Mouse (Mus musculus): Measurements from ENCODE around the gene Akap6.

The Akap6 gene

DNA sequence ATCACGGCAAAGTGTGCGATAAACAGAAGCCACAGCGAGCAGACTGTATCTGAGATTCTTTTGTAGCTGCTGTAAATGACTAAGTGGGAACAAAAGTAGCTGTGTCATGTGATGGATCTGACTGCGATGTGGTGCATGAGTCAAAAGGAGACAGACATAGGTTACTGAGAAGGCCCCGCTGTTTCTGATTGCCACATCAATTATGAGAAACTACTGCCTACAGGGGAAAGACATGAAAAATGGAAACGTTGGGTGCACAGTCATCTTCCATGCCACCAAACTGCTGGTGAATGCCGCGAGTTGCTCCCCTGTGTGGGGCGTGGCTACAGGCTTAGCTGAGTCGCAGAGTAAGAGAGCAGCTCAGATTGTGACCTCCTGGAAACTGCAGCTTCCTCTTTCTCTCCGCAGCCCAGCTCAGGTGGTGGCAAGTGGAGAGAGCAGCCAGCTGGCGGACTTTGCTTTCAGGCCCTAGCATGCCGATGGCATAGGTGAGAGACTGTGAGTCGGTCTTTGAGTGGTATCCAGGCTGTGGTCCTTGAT lies 83.8 kb downstream of the Akap6 start:
- peak; percentile 63 for DNase-seq (ENCODE audit: low spot score)

DNA sequence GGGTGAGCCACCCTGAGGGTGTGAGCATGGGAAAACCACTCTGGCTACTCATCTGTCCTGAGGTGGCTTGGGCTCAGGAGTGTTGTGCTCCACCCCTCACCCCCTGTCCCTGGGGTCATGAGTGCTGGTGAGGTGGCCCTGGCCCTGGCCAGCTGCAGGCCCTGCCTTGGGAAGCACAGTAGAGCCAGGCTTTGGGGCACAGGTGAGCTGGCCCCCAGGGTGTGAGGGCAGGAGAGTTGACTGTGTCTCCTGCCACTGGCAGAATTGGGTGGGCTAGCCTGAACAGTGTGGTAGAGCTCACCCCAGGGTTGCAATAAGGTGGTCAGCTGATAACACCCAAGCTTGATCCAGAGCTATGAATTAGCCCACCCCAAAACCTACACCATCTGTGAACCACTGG lies 86.0 kb downstream of the Akap6 start:
- no peak for DNase-seq (ENCODE audit: low spot score)

DNA sequence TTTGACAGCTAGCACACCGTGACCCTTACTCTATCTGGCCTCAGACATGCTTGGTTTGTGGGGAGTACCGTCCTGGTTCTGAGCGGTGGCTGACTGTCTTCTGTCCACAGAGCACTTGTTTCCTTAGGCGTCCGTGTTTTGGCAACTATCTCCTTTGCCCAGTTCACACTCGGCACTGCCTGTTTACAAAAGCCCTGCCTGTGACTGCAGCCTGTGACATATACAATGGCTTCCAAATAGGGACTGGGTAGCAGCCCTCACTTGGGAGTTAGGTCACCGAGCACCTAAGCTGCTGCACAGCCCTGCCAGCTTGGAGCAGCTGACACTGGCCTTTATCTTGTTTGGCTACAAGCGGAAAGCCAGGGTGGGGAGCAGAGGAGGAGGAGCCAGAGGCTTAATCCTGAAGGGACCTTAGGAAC lies 91.2 kb downstream of the Akap6 start:
- peak; percentile 45 for DNase-seq (ENCODE audit: low spot score)

GRCm38 (mm10) chr12:52794131-52794530 lies 94.9 kb downstream of the Akap6 start:
- no peak for DNase-seq (ENCODE audit: low spot score)

GRCm38 (mm10) chr12:52795551-52796470 lies 96.6 kb downstream of the Akap6 start:
- no peak for DNase-seq (ENCODE audit: low spot score)

DNA sequence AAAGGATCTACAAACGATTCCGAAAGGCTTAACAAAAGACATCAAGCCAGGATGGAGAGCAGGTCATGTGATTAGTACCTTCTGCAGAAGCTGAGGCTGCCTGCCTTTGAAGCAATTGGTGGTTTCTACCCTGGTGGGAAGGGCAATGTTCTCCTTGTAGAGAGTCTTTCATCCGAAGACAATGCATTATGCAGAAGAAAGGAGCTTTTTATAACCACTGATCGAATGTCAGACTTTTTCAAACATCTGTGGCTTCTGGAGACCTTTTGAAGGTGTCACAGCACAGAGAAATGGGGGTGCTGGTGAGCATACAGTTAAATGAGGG lies 97.2 kb downstream of the Akap6 start:
- DNase-seq (ENCODE audit: low spot score), result no peak

GRCm38 (mm10) chr12:52799717-52800116 lies 100.5 kb downstream of the Akap6 start:
- no peak for DNase-seq (ENCODE audit: low spot score)

- no peak for DNase-seq (ENCODE audit: low spot score)
These were observed 107.1 kb downstream of the Akap6 start for GRCm38 (mm10) chr12:52806273-52806672.

DNA sequence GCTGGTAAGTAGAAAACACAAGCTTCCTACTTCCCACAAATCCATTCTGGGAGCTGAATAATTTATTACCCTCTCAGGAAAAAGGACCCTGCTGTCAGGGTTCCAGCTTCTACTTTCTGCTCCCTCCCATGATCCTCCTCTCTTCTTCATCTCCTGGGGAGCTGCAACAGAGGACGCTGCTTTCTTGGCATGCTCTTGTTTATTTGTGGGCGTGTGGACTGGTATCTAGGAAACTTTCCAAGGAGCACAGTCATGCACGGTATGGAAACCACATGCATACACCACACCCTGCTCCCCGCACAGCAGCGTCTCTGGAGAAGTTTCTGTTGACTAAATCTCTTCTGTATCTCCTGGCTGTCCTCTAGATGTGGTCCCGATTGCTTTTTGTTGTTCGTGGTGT lies 119.4 kb downstream of the Akap6 start:
- DNase-seq (ENCODE audit: low spot score), result no peak

DNA sequence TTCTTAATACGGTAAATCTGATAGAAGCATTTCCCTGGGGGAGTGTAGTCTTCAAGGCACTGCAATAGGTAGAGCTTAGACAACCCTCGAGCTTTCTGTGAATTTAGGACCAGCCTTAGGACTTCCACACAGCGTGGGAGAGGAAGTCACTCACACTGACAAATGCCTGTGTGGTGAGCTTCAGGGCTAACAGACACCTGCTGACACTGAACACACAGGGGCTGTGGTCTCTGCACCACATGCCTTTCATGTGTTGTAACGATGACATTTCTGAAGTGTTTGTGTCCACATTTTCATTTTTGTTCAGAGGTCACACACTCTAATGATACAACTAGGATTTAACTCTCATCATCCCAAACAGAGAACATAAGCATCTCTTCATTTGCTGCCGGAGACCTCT lies 125.6 kb downstream of the Akap6 start:
- no peak for DNase-seq (ENCODE audit: low spot score)

GRCm38 (mm10) chr12:52828944-52829736 lies 130.0 kb downstream of the Akap6 start:
- DNase-seq (ENCODE audit: low spot score), result no peak

DNA sequence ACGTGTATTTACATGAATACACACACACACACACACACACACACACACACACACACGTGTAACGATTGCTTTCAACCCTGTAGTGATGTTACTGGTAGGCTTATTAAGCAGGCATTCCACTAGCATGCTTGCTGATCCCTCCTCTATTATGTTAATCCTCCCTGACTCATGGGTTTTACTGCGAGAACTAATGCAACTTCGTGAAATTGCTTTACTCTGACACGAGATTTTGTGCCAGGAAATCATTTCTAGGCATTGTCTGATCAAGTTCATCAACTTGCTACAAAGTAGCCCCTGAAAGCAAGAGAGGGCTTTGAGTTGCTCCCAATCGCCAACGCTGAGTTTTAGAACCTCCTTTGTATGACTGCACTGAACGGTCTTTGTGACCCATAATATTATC lies 132.6 kb downstream of the Akap6 start:
- DNase-seq (ENCODE audit: low spot score), result no peak

GRCm38 (mm10) chr12:52832230-52832629 lies 133.0 kb downstream of the Akap6 start:
- DNase-seq (ENCODE audit: low spot score), result peak; percentile 97

DNA sequence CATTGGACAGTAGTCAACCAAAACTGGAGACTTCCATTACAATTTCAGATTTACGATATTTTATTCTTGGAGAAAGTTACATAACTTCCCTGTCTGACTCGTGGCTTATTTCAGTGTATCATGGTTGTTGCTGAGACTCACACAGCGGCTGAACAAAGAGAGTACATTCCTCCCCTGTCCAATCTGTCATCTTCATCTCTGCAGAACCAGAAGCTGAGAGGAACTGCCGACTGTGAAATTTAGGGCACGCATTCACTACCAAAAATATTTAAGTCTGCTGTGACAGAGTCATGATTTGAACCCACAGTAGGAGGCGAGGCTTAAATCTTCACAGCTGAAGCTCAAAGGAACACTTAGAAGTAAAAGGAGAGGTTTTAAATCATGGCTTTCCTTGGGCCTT lies 134.0 kb downstream of the Akap6 start:
- DNase-seq (ENCODE audit: low spot score), result no peak

DNA sequence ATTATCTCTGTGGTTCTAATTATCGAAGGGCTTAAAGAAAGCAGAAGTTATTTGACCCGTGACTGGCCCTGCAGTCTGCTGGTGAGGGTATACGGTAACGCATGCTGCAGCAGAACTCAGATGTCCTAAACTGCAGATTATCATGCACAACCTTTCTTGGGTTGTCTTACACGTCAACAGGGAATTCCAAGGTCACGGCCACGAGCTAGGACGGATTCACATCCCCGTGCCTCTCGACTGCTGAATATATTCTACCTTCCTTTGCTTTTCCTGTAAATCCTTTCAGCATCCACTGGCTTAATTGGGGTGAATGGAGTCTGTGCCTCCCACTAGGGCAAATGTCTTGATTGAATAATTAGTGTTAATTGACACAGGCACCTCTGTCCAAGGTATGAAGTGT lies 134.9 kb downstream of the Akap6 start:
- DNase-seq (ENCODE audit: low spot score), result peak; percentile 35

DNA sequence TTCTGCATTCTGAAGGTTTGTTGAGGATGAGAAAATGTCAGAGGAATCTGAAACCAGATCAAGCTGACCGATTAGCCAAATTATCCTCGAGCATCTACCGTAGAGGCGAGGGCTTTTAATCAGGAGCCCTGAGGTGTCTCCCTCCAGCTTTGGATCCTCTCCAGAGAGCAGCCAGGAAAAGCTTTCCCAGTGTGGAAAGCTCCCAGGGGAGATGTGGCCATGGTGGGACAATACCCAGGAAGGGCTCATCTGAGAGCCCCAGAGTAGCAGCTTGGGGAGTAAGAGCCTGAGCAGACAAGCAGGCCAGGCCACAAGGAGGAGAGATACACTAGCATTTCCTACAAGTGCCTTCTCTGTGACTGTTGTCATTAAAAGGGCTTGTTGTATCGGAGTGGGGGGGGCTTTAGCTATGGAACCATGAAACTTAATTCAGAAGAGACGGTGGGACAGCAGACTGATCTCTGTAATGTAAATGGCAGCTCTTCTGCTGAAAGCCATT lies 135.6 kb downstream of the Akap6 start:
- no peak for DNase-seq (ENCODE audit: low spot score)

- DNase-seq (ENCODE audit: low spot score), result peak; percentile 85
These were observed 136.1 kb downstream of the Akap6 start for GRCm38 (mm10) chr12:52835291-52835742.

GRCm38 (mm10) chr12:52835914-52836546 lies 136.8 kb downstream of the Akap6 start:
- peak; percentile 42 for DNase-seq (ENCODE audit: low spot score)

DNA sequence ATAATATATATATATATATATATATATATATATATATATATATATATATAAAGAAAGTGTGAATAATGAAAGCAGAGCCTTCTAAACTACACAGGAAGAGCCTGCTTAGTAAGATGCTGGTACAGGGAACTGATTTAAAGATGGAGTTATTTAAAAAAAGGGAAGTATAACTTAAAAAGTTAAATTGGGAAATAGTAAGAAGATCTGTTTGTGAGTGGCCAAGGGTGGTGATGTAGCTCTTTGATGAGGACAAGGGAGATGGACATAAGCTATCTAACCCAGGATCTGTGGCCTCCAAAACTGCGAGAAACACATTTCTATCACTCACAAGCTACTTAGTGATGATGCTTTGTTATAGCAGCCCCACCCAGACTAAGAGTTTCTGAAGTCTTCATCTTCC lies 146.8 kb downstream of the Akap6 start:
- no peak for DNase-seq (ENCODE audit: low spot score)

DNA sequence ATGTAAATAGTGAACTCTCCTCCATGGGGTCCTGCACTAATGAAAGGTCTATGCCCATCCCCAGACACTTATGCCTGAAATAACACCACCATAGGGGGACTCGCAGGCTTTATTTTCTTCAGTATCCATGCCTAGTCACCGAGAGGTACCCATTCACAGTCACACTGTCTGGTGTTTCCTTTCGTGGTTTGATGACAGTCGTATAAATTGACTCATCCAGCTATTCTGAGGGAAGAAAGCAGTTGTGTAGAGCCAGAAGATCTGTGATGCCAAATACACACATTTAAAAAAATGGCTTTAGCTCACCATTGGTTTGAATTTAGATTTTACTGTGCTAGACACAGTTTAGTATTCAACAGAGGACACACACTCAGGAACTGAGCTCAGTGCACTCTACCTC lies 147.8 kb downstream of the Akap6 start:
- DNase-seq (ENCODE audit: low spot score), result no peak

- peak; percentile 35 for DNase-seq (ENCODE audit: low spot score)
These were observed 148.8 kb downstream of the Akap6 start for GRCm38 (mm10) chr12:52847830-52848518.

DNA sequence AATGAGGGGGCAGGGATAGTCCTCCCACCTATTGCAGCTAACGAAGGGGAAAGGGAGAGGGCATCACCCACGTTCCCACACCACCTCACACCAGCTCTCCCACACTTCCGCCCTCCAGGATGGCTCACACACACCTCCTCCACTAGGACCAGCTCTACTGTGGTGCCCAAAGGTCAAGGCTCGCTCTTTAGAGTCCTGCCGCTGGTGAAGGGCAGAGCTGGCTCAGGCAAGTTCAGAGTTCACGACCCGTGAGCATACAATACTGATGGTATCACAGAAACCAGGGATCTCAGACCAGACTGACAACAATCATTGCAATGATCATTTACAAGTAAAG lies 149.3 kb downstream of the Akap6 start:
- no peak for DNase-seq (ENCODE audit: low spot score)
